Mouse (Mus musculus): ENCODE measurements around the gene Gm5965.
"Not testable (repeated sequence)": the region's sequence is repeated elsewhere in the genome, so short reads cannot be mapped to it uniquely, and the experiment has no call there.

Gm5965 gene

DNA sequence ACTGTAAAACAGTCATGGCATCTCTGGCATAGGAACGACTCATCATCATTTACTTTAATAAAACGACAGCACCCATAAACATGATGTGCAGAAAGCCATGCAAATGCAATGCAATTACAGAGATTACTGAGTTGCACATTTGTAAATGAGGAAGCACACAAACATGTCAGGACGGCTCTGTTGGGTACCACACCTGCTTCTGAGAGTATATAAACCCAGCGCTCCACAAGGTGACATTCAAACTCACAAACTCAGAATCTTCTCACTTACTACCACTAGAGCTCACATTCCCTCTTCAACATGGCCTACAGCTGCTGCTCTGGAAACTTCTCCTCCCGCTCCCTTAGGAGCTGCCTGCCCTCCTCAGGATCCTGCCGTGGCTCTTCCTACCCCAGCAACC is at the start of gene Gm5965:
TSS of gene Gm5965 (plus strand) at position 301 of the 400 bp plus-strand sequence.
- DNase-seq, result no peak

DNA sequence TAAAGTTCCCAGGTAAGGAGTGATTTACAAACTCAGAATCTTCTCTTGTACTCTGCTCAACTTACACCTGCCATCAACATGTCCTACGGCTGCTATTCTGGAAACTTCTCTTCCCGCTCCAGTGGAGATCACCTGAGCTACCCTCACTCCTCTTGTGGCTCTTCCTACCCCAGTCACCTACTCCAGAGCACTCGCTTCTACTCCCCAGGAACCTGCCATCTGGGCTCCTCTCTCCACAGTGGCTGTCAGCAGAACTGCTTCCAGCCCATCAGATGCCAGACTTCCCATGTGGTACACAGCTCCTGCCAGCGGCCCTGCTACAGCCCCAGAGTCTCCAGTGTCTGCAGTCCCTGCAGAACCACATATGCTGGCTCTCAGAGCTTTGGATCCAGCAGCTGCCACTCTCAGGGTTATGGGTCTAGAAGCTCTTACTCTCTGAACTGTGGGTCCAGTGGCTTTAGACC is 48.9 kb upstream of the Gm5965 start, which contains the start of gene Krtap13-1:
TSS of gene Krtap13-1 (plus strand) at position 51 of the 464 bp plus-strand sequence.
- no peak for DNase-seq

DNA sequence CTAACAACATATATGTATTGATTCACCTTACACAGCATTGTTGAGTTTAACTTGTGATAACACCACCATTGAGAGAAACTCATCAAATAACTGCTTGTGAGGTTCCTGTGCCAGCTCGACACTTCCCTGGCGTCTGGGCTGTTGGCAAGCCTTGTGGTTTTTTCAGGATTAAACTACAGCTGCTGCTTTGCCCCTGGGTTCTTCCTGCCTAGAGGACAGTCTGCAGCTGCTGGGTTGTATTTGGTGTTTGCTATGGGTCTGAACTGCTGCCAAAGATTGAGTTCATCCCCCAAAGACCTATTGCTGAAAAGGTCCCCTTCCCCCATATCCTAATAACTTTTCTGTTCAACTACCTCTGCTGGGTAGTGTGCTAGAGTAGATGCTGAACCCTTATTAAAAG is 42.3 kb upstream of the Gm5965 start:
- no peak for DNase-seq

DNA sequence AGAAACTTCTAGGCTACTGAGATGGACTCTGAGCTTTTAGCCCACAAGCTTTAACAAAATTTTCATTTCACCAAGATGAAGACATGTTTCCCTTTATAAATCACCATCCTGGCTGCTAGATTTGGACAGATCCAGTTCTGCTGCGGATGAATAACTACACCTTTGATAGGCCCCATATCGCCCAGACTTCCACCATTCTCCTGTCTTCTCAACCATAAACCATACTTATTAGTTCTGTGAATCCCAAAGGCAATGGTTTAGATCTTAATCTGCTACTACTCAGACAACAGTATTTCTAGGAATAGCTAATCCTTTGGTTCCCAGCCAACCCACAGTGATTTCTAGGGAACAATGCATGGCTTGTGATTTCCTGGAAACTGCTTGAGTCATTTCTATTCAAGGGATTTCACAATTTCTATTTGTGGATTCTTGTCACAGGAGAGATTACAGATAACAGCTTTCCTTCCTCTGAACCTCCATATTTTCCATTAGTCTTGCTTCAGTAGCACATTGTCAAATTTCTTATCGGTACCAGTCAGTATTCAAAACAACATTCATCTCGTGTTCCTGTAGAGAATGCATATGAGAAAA is 32.9 kb upstream of the Gm5965 start:
- no peak for DNase-seq

DNA sequence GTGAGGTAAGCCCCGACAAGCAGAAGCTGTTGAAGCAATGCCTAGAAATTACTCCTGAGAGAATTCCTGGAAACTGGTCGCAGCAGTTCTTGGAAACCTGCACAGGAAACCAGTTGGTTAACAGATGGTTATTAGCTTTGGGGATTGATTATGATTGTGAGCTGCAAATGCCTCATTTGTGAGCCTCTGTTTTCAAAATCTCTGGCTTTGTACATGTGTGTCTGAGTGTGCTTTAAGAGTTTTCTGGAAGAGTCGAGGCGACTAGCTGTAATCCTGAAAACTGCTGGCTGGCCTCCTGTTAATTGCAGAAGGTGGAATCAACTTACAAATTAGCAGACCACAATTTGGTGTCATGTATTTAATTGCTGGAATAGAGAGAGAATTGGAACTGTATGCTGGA is 29.8 kb upstream of the Gm5965 start:
- no peak for DNase-seq

DNA sequence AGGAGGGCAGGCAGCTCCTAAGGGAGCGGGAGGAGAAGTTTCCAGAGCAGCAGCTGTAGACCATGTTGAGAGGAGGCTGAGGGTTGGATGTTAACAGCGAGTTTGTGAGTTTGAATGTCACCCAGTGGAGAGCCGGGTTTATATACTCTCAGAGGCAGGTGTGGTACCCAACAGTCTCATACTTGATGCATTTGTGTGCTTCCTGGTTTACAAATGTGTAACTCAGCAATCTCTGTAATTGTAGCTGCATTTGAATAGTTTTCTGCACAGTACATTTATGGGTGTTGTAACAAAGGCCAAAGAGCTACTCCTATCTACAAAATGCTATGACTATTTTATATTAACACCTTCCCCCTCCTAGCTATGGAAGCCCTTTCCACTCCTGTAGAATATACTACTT is 26.2 kb upstream of the Gm5965 start, which contains the start of gene Krtap13:
TSS of gene Krtap13 (minus strand) at position 101 of the 400 bp plus-strand sequence.
- DNase-seq, result not testable (repeated sequence)

DNA sequence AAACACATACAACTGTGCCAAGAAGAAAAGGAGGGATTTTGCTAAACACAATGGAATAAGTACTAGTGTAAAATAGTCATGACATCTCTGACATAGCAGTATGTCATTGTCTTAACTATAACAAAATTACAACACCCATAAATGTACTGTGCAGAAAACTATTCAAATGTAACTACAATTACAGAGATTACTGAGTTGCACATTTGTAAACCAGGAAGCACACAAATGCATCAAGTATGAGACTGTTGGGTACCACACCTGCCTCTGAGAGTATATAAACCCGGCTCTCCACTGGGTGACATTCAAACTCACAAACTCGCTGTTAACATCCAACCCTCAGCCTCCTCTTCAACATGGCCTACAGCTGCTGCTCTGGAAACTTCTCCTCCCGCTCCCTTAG is 19.1 kb upstream of the Gm5965 start, which contains the start of gene 2310034C09Rik:
TSS of gene 2310034C09Rik (plus strand) at position 301 of the 400 bp plus-strand sequence.
- not testable (repeated sequence) for DNase-seq

DNA sequence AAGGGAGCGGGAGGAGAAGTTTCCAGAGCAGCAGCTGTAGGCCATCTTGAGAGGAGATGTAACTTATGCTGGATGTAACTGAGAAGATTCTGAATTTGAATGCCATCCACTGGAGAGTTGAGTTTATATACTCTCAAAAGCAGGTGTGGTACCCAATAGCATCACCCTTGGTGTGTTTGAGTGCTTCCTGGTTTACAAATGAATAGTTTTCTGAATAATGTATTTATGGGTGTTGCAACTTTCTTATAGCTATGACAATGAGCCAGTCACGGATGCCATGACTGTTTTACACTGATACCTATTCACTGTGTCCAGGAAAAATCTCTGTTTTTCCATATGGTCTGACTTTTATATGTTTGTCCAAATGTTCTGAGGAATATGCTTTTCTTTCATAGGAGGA is 3.6 kb upstream of the Gm5965 start, which contains the start of gene 2310057N15Rik:
TSS of gene 2310057N15Rik (minus strand) at position 101 of the 400 bp plus-strand sequence.
- no peak for DNase-seq

DNA sequence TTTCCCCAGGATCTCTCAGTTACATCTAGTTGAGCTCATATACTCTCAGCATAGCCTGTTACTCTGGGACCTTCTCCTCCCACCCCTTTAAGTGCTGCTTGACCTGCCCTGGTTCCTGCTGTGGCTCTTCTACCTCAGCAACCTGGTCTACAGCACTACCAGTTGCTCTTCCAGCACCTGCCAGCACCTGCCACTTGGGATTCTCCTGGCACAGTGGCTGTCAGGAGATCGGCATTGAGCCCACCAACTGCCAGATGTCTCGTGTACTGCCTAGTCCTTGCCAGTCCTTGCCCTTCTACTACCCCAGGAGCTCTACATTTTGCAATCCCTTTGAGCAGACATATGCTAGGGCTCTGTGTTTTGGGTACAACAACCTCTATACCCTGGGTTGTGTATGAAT is 9.1 kb downstream of the Gm5965 start:
- no peak for DNase-seq

DNA sequence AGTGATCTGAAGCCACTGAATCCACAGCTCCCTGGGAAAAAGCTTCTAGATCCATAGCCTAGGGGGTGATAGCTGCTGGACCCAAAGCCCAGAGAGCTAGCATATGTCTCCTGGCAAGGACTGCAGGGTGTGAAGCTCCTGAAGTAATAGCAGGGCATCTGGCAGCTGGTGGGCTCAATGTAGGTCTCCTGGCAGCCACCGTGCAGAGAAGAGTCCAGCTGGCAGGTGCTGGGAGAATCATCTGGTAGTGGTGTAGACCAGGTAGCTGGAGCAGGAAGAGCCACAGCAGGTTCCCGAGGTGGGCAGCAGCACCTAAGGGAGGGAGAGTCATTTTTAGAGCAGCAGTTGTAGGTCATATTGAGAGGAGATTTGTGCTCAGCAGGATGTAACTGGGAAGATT is 34.1 kb downstream of the Gm5965 start, which contains the start of gene Gm20741:
TSS of gene Gm20741 (minus strand) at position 394 of the 400 bp plus-strand sequence.
- DNase-seq, result no peak

DNA sequence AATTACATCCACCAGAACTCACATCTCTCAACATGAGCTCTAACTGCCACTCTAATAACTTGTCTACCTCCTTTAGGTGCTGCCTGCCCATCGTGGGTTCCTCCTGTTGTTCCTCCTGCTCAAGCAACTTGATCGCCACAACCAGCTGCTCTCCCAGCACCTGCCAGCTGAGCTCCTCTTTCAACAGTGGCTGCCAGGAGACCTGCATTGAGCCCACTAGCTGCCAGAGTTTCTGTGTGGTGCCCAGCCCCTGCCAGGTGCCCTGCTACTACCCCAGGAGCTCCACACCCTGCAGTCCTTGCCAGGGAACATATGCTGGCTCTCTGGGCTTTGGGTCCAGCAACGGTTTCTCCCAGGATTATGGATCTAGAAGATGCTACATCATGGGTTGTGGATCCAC is 42.4 kb downstream of the Gm5965 start, which contains the start of gene Krtap15:
TSS of gene Krtap15 (plus strand) at position 150 of the 400 bp plus-strand sequence.
- no peak for DNase-seq

DNA sequence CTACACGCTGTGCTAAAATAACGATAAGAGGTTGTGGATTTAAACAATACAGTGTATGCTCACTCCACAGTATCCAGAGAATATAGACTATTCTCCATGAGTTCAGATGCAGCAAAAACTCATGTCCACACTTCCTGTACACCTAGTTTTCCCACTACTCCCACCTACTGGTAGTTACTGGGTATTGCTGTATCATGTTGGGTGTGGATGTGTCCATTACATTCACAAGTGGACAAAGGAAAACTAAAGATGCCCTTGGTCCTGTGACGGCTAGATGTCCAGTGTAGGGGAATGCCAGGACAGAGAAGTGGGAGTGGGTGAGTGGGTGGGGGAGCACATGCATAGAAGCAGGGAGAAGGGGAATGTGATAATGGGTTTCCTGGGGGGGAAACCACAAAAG is 46.0 kb downstream of the Gm5965 start:
- no peak for DNase-seq

DNA sequence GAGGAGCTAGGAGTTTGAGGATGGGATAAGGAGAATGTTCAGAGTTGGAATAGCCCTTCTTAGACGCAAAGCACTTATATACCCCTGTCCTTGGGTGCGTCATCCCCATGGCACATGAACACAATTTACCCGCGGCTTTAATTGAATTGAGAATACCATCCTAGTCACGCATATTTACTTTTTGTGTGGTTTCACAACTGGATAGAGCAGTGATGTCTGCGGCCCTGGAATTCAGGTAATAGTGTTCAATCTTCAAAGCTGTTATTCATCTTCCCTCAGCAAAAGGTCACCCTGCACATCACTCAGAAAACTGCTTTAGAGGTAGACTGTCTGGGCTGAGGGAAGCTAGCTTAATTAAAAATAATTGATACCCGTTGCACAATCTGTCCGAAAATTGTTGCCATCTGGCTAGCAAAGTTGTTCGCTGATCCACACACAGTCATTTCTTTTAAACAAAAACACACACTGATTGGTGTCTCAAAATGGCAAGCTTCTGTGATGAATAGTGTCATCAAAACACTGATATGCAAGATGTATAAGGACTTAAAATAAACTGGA is 48.5 kb downstream of the Gm5965 start, which contains the start of gene Krtap14:
TSS of gene Krtap14 (minus strand) at position 51 of the 558 bp plus-strand sequence.
- no peak for DNase-seq

DNA sequence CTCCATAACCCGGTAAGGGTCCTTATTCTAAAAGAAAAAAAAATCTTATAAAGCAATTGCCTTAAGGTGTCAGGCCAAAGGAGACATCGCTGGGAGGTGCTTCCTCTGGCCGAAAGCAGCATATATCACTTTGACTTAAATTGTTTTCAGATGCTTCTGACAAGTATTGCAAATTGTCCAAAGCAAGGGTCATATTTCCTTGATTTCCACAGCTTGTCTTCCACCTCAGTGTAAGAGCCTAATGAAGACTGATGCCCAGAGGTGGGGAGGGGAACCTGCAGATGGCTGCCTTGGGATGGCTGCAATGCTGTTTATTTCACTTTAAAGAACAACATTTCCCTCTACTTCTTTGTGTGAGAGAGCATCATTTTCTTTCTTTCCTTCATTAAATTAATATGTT is 49.3 kb downstream of the Gm5965 start:
- no peak for DNase-seq
